Mouse (Mus musculus) left cerebral cortex, postnatal 10 days (tissue): ENCODE data around the gene Ccdc151. TPM values are rescaled to one million over a fixed set of nuclear protein-coding genes. Genes with fewer than 3 reads are reported as not detected.

Experiments used
- DNase-seq, 2 experiments: peaks; one replicate each; pipeline ENCODE4 v3.0.0; 2021 to 2022; ENCODE audit warnings: low spot score in 2 of 2, mixed read lengths in 1 of 2; ENCODE audit errors: extremely low spot score in 1 of 2
- intact Hi-C: fragments of 180-260 bp; cut with DNase I; formaldehyde crosslinking; loops from one replicate; pipeline ENCODE4 v1.15.1; 2025
- total RNA-seq, 2 experiments: library from RNA; stranded (reverse); gene quantifications; 2 replicates each; pipeline ENCODE4 v1.2.3; 2021

Gene Ccdc151
- total RNA-seq, result 1 to 10 TPM; 5.2 to 6.7 TPM

DNA sequence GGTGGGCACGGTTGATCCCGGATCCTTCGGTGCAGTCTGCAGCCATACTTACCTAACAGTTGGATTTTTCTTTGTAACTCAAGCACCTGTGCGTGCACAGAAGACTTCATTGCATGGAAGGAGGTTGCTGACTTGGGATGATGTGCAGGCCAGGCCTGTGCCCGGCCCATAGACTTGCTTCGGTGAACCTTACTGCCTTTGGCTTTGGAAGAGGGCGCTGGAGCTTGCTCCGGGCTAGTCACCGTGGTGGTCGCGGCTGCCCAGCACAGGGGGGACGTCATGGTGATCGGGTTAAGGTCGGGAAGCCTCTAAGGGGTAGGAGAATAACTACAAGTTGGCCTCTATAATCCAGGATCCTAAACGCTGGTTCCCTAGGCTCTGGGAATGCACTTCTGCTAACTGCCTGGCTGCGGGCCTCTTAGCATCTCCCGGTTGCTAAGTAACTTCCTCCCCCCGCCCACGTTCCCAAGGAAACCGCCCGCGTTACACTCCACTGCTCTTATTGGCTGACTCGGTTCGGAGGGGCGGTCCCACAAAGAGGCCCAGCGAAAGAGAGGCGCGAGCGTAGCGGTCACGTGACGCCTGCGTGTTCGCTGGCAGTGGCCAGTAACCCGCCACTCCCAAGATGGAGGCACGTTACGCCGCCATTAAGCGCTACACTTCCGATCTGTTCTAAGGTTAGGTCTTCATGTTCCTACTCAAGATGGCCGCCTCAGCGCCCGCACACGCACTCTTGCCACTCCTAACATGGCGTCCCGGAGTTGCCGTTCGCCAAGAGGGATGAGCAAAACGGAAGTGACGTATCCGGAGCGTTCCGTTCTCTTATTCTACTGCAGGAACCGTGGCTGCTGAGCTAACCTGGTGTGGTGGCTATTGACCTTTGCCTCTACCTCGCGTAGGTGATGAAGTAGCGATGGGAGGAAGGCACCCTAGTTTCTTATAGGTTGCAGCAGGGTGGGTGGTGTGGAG is at the start of gene Ccdc151, which contains the start of gene Prkcsh:
TSS of gene Ccdc151 (minus strand) at position 441 of the 969 bp plus-strand sequence.
TSS of gene Prkcsh (plus strand) at position 613 of the 969 bp plus-strand sequence.
- DNase-seq, result peak; percentile 100
- intact Hi-C loops, result no loop called here

DNA sequence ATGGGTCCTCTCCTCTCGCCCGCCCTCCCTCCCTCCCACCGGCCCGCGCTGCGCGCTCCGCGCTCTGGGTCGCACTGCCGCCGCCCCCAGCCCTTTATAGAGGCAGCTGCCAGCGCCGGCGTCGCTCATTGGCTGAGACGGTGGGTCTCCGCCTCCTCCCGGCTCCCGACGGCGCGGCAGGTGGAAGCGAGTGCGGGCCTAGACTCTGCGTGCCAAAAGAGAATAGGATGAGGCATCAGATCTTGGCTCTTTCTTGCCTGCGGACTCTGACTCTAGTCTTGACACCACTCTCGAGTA is 49.5 kb upstream of the Ccdc151 start, which contains the start of gene Elavl3:
TSS of gene Elavl3 (minus strand) at position 66 of the 297 bp plus-strand sequence.
- intact Hi-C loops, result no loop called here
- DNase-seq, result peak; percentile 80 to 89

DNA sequence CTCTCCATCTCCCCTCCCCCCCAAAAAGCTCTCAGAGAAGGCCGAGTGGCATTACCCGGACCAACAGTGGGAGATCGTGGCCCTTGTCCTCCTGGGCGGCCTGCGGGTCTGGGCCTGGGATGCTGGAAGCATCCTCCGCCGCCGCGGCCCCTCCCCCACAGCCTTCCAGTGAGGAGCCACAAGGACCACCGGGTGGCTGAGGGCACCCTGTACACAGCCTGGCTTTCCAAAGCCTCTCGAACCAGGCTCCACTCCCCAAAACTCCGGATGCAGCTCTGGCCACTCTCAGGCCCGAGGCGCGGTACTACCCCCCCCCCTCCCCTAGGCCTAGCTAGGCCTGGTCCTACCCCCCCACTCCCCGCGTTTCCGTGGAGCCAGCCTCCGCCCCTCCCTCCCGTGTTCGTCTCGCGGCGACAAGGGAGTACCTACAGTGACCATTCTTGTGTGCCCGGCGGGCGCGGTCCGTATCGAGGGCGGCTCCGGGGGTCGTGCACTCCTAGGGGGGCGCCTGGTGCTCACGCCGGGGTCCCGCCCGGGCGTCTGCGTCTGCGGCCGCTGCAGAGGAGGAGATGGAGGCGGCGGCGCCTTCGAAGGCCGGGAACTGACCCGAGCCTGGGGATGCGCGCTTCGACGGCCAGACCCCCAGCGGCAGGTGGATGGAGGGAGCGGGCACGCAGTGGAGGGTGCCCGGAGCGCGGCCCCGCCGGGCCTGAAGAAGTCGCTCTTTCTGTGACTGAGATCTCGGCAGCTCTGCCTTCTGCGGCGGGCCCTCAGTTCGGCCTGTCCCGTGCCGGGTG is 48.9 kb upstream of the Ccdc151 start:
- intact Hi-C loops, result no loop called here
- peak in 1 of 2 experiments; percentile 78 for DNase-seq

DNA sequence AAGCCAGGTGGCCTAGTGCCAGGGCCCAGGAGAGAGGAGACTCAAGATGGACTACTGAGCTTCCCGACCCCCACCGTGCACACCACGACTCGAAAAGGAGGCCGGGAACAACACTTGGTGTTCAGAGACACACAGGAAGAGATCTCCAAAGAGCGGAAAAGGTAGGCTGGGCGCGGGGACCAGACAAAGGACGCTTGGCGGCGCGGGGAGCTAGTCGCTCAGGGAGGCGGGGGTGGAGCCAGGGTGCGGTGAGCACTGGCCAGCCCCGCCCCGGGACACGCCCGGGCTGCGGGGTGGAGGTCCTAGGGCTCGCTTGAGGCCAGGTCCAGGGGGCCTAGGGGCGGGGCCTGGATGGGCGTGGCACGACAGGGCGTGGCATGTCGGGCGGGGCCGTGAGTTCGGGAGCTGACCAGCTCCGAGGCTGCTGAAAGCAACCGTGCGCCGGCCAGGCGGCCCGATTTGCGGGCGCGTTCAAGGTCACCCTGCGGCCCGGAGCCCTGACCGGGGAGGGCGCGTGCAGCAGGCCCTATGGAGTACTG is 48.0 kb upstream of the Ccdc151 start:
- intact Hi-C loops, result no loop called here
- DNase-seq, result peak in 1 of 2 experiments; percentile 80

DNA sequence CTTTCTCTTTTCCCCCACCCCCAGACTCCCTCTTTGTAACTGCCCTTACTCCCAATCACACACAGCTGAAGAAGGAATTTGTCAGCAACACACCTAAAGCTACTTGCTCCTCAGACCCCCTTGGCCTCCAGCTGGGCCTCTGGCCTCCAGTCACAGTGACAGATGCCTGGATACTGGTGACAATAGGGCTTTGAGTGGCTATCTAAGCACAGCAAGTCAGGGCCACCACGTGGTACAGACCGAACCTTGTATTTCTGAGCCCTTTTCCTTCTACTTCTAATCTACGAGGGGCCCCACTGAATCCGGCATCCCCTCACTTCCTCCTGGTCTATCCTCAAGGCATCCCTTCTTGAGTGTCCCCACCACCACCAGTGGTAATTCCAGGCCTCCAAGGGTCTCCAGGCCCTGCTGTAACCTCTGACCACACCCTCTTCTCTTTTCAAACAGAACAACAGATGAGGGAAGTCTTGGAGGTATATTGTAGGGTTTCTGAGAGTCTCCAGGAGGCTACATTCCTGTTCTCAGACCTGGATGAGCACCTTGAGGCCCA is 47.4 kb upstream of the Ccdc151 start:
- no peak for DNase-seq

DNA sequence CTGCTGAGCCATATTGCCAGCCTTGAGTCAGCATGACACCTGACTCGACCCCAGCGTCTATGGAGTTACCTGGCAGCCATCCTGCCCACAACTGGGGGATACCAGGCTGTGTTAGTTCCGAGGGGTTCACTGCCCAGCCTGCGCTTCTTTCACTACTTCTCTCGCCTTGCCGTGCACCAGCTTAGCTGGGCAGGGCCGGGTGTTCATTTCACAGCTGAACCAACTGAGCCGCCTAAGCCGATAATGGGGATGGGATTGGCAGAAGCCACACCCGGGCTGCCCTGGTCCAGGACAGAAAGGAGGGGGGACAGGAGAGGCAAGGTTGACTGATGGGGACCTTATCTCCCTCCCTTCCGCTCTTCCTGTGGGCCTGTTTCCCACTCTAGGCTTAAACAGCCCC is 46.9 kb upstream of the Ccdc151 start:
- no peak for DNase-seq
- intact Hi-C loops, result no loop called here

More for the DNA sequence above, 47.4 kb upstream of the Ccdc151 start:
- intact Hi-C loops, result no loop called here

DNA sequence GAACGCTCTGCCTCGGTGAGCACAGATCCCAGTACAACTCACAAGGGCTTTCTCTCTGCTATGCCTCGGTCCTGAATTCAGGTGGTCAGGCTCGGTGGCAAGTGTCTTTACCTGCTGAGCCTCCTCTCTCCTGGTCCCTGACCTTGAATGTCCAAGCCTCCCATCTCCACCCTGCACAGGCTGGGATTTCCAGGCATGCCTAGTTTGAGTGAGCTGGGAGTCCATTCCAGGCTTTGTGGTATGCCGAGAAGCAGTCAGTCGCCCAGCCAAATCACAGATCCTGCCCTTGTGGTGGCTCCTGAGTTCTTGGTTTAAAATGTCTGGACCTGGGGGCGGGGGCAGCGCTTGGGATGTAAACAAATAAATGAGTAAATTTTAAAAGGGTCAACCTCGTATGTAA is 44.9 kb upstream of the Ccdc151 start:
- intact Hi-C loops, result no loop called here
- DNase-seq, result no peak

DNA sequence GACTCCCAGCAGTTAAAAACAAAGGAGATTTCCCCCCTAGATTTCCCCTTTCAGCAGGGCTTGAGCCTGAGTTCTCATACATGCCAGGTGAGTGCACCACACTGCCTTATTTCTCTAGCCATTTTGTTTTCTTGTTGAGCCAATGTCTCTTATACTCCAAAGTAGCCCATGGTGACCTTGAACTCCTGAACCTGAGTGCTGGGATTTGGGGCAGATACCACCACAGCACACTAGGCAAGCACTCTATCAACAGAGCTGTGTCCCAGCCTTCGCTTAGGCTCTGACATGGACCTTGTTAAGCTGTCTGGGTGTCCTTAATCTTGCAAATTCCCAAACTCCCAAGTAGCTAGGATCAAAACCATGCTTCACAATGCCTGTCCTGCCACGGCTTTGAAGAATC is 39.4 kb upstream of the Ccdc151 start:
- intact Hi-C loops, result no loop called here
- no peak for DNase-seq

DNA sequence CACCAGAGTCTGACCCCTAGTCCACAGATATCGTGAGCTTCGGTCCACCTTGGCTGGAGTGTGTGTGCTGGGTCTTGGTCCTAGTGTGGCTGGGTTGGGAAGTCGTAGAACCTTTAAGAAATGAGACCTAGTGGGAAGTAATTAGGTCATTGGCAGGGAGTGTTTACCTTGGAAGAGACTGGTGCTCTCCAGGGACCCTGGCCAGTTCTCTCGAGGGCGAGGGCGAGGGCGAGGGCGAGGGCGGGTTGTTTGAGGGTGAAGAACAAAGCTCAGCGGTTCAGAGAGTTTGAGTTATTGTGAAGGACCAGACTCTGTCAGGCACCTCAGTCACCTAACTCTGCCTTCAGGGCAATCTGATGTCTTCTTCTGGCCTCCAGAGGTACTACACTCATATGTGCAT is 35.4 kb upstream of the Ccdc151 start:
- DNase-seq, result no peak
- intact Hi-C loops, result no loop called here

DNA sequence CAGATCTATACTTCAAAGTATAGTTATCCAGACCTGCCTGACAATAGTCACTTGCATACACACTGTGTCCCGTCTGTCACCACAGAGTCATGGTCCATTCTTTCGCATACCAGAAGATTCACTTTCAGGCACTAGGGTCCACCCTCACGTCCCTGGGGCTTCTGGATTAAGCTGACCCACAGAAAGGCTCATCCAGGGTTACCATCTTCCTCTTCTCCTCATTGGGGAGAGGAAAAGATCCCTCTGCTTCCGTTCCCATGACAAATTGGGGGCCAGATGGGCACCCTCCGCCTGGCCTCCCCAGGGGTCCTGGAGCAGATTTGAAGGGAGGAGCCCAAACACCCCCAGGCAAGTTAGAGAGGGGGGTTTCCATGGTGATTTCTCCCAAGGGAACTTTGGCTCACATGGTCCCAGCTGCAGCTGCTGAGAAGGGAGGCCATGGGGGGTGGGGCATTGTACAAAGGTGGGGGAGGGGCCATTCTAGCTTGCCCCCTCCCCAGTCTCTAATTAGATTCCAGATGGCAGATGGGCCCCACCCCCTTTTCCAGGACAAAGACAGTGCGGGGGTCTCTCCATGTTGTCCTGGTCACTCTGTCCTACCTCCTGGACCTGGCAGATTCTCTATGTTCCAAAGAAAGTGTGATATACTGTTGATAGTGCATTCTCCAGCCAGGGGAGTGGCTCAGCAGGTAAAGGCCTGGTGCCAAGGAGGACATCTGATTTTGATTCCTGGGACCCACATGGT is 33.0 kb upstream of the Ccdc151 start:
- intact Hi-C loops, result no loop called here
- no peak for DNase-seq

DNA sequence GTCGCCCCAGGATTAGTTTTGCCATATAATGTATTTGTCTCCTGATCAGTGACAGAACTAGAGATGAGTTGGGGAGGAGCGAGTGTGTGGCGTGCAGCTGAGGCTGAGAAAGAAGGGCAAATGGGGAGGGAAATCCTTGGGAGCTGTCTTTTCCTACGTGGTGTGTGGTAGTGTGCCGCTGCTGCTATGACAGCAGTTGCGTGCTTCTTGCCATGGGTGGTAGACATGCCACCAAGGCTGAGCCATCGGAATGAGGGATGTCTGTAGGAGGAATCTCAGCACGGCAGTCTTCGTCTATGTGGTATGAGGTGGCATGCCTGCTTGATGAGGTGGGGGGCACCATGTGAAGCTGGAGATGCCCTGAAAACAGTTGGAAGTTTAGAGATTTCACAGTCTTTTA is 28.0 kb upstream of the Ccdc151 start:
- intact Hi-C loops, result no loop called here
- DNase-seq, result no peak

DNA sequence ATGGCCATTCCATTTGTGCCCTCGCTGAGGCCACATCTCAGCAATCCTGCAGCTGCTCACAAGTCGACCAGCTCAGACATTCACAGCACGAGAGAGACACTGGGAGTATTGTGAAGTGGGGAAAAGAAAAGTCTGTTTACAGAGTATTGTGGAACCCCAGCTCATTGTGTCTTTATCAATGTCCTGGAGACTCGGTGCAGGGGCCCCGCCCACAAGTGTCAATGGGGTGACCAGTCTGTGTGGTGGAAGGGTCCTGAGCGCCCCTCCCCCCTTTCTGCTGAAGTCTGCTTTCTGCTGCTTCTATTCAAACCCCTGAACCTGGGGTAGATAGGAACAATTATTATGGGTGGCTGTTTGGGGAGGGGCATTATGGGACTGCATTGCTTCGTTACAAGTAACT is 26.0 kb upstream of the Ccdc151 start:
- DNase-seq, result no peak
- intact Hi-C loops, result no loop called here

DNA sequence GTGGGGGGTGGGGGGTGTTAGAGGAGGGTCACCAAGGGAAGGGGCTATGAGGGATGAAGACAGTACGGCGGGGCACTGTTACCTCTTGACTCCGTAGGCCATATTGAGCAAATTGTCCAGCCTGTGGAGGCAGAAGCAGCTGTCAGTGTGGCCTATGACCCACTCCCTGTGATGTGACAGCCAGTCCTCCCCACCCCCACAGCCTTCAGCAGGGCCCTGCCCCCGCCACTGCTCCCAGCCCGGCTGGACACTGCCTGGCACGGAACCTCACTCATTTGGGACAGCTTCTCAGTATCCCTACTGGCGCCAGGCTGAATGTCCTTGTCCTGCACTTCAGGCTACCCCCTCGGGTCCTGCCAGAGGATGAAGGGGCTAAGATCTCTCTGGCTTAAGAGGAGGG is 22.2 kb upstream of the Ccdc151 start:
- intact Hi-C loops, result no loop called here
- DNase-seq, result no peak

DNA sequence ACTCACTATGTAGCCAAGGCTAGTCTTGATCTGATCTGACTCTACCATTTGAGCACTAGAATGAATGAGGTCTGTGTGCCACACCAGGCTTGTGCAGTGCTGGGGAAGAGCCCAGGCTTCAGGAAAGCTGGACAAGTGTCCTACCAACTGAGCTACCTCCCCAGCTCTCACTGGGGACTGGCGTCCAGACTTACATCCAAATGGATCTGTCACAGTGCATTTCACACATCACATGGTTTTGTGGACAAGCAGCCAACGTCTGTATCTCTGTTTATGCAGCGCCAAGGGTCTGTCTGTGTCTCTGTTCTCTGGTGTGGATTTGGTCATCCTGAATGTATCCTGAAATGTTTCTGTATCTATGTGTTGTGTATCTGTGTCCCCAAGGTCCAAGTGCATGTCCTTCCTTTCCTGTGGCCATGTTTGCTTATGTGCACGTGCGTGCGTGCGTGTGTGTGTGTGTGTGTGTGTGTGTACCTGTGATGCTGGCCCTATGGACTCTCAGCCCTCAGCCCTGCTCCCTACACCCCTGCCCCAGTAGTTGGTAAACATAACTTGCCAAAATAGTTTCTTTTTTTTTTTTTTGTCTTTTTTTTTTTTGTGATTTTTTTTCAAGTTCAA is 14.9 kb upstream of the Ccdc151 start:
- intact Hi-C loops, result no loop called here
- no peak for DNase-seq

DNA sequence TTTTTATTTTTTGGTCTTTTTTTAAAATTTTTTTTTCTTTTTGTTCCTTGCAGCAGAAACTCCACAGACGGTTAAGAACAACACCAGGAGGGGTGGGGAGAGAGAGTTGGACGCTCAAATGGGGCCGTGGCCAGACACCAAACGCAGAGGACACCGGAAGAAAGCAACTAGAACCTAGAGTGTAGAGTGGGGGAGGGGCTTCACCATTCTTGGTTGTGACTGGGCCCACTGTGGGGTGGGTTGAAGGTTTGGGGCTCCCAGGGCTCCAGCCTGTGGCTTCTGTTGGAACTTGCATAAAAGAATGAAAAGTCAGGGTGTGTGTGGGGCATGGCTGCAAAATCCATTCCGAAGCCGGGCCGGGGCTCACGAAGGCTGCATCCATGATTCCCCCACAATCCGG is 13.8 kb upstream of the Ccdc151 start:
- intact Hi-C loops, result no loop called here
- DNase-seq, result no peak

DNA sequence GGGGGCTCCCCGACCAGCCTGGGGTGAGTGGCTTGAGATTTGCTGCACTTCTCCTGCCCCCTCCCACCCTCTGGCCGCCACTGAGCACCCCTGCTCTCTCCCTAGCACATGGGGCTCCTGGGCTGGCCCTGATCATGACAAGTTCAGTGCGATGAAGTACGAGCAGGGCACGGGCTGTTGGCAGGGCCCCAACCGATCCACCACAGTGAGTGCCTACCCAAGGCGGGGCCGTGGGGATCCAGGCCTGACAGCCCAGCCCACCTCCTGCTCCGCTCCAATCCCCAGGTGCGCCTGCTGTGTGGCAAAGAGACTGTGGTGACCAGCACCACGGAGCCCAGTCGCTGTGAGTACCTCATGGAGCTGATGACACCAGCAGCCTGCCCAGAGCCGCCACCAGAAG is 10.3 kb upstream of the Ccdc151 start:
- no peak for DNase-seq
- intact Hi-C loops, result no loop called here

DNA sequence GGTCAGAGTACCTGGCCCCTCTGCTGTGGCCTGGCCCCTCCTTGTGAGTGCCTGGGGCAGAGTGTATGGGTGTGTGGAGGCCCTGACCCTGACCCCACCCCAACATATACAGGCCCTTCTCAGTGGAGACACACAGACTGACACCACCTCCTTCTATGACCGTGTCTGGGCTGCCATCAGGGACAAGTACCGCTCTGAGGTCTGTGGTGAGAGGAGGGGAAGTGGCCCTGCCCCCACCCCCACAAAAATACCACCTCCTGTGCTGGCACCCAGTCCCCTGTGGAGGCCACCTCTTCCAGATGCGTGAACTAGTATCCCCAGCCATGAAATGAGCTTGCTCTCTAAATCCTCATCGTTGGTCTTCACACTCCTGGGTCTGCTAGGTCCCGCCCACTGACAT is 8.6 kb upstream of the Ccdc151 start:
- no peak for DNase-seq
- intact Hi-C loops, result no loop called here

DNA sequence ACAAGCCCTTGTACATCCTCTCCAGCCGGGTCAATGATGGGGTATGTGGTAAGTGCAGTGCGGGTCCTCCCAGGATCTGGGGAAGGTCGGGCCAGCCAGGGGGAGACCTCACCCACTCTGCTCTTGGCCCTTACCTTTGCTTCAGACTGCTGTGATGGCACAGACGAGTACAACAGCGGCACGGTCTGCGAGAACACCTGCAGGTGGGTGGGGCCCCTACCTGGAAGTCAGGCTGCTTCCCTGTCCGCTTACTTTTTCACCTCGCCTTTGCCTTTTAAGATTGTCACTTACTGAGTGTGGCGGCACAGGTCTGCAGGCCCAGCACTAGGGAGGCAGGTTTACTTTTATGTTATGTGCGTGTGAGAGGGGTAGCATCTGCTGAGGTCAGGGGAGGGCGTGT is 2.1 kb upstream of the Ccdc151 start:
- intact Hi-C loops, result no loop called here
- DNase-seq, result no peak
